Mouse (Mus musculus) cerebellum, adult 2 months (tissue): ENCODE data around the gene Nat10.

Experiments
- CTCF ChIP-seq: fragments of 200-500 bp; IDR thresholded peaks from 2 replicates; pipeline ENCODE4 v1.5.1; 2011; ENCODE audit warnings: low read depth, mild to moderate bottlenecking, control low read depth, low read length, moderate library complexity, borderline replicate concordance; ENCODE audit not compliant: insufficient read depth
- POLR2A ChIP-seq: fragments of 200-500 bp; IDR thresholded peaks from 2 replicates; pipeline ENCODE4 v1.6.1; 2011; ENCODE audit warnings: low read length, control low read depth, borderline replicate concordance; ENCODE audit not compliant: insufficient read depth

GRCm38 (mm10) chr2:103746096-103746495 is 15.0 kb downstream of the Nat10 start:
- TF ChIP-seq CTCF = no peak
- no peak for TF ChIP-seq POLR2A
